Mouse (Mus musculus): ENCODE measurements at regions not wholly inside any gene's neighbourhood (a gene's known extent, or its start where the extent isn't known, plus 50 kb on each side); places are given as distances from the start of the nearest gene placed in this dataset.
A peak's percentile ranks its signal among the peaks of the same experiment; 100 is the strongest.

GRCm38 (mm10) chr10:124945257-124945656 lies 444.0 kb downstream of the Slc16a7 start:
- no peak for DNase-seq

GRCm38 (mm10) chr10:124942214-124942613 lies 447.1 kb downstream of the Slc16a7 start:
- DNase-seq: no peak

- DNase-seq: no peak
These were observed 462.0 kb downstream of the Slc16a7 start for GRCm38 (mm10) chr10:124927218-124927617.

- DNase-seq: peak in 1 of 2 experiments; percentile 5
These were observed 489.2 kb downstream of the Slc16a7 start for GRCm38 (mm10) chr10:124900044-124900443.

- no peak for DNase-seq
These were observed 510.7 kb downstream of the Slc16a7 start for GRCm38 (mm10) chr10:124878525-124878924.

- no peak for DNase-seq
These were observed 511.6 kb downstream of the Slc16a7 start for GRCm38 (mm10) chr10:124877706-124878105.

GRCm38 (mm10) chr10:124872211-124872610 lies 517.1 kb downstream of the Slc16a7 start:
- DNase-seq: no peak

- DNase-seq: no peak
These were observed 546.6 kb downstream of the Slc16a7 start for GRCm38 (mm10) chr10:124842546-124843113.

GRCm38 (mm10) chr10:124833930-124834329 lies 555.3 kb downstream of the Slc16a7 start:
- no peak for DNase-seq

- DNase-seq: no peak
These were observed 585.2 kb downstream of the Slc16a7 start for GRCm38 (mm10) chr10:124803997-124804614.

Data from layer of hippocampus, postnatal 36 days (tissue).